Comparison of ENCODE assay signal across 8 mouse cellular contexts in genomic region chr5:29196264-29196658, GRCm38 (mm10). TPM values are rescaled to one million over a fixed set of nuclear protein-coding genes. Genes with fewer than 3 reads are reported as not detected.
DNase-seq lines count a peak whose midpoint lies in the region; ATAC-seq and TF ChIP-seq lines count a peak whose summit lies in the region.

No protein-coding gene starts in this region.

- peak; percentile 36 for ATAC-seq in forebrain, embryonic 14.5 days
- ATAC-seq in liver, embryonic 13.5 days (ENCODE audit: low read depth): no peak

- peak overlapping the region; percentile 71 for H3K4me2 ChIP-seq in forebrain, embryonic 14.5 days (ENCODE audit: low read length)
- H3K4me2 ChIP-seq in liver, embryonic 13.5 days: peak overlapping the region; percentile 76

- H3K79me3 ChIP-seq in C2C12 (ENCODE audit: low read depth): no peaks in the 10 kb centered on the region

- H3K36me3 ChIP-seq in C2C12 (ENCODE audit: control insufficient read depth, insufficient read depth): no peaks in the 10 kb centered on the region
- H3K36me3 ChIP-seq in forebrain, embryonic 14.5 days (ENCODE audit: control insufficient read depth, insufficient read depth, low read length): no peaks in the 10 kb centered on the region
- no peaks in the 10 kb centered on the region for H3K36me3 ChIP-seq in liver, embryonic 13.5 days

- intact Hi-C loops in heart, postnatal 10 days (cut with DNase I): no loop called here

- H3K4me3 ChIP-seq in C2C12 (ENCODE audit: insufficient read depth, poor library complexity, severe bottlenecking): peak overlapping the region; percentile 28
- H3K4me3 ChIP-seq in forebrain, embryonic 14.5 days (ENCODE audit: low read depth, low read length): peak overlapping the region; percentile 57
- peak overlapping the region; percentile 59 for H3K4me3 ChIP-seq in liver, embryonic 13.5 days (replicated peaks)

- H3K9ac ChIP-seq in forebrain, embryonic 14.5 days (ENCODE audit: low read length): peak overlapping the region; percentile 84
- 0 out of 2 replicates have a peak overlapping the region, but pooled peaks have one; percentile 1 for H3K9ac ChIP-seq in liver, embryonic 13.5 days

- peak overlapping the region; percentile 55 for H3K27ac ChIP-seq in forebrain, embryonic 14.5 days (ENCODE audit: low read depth, low read length)
- H3K27ac ChIP-seq in liver, embryonic 13.5 days: no peak overlapping the region

- peaks cover 4% of the 10 kb centered on the region; the same call in 1 of the 2 replicates for H3K4me1 ChIP-seq in forebrain, embryonic 14.5 days (ENCODE audit: control insufficient read depth, insufficient read depth, low read length)
- 0 out of 2 replicates have a peak, but pooled peaks cover 9% of the 10 kb centered on the region for H3K4me1 ChIP-seq in liver, embryonic 13.5 days (replicated peaks)

- WGBS in forebrain, embryonic 14.5 days: 6% methylated on average over 12 of the region's 12 CpGs
- 13% methylated on average over 12 of the region's 12 CpGs for WGBS in liver, embryonic 13.5 days (ENCODE audit: insufficient replicate concordance)

- H3ac ChIP-seq in C2C12 (ENCODE audit: control insufficient read depth, insufficient read length, low read depth): no peak overlapping the region

- DNase-seq in heart, adult 11 months: peak; percentile 81
- DNase-seq in heart, postnatal 10 days: no peak
- DNase-seq in forebrain, embryonic 14.5 days (ENCODE audit: low spot score): no peak
- DNase-seq in liver, embryonic 13.5 days: no peak
- no peak for DNase-seq in adrenal gland, adult 2 months
- DNase-seq in T-cell, adult 2 months (ENCODE audit: low spot score): no peak
- DNase-seq in frontal cortex, postnatal 10 days (ENCODE audit: low spot score in 2 of 2): no peak

- H3K79me2 ChIP-seq in C2C12 (ENCODE audit: control insufficient read depth, insufficient read depth): no peaks in the 10 kb centered on the region

- TF ChIP-seq CTCF in C2C12 (IDR thresholded peaks at IDR 0.05; ENCODE audit: control insufficient read depth, insufficient read depth, insufficient read length): no peak

- no peaks in the 10 kb centered on the region for H3K9me3 ChIP-seq in forebrain, embryonic 14.5 days (replicated peaks; ENCODE audit: control insufficient read depth, low read length)
- H3K9me3 ChIP-seq in liver, embryonic 13.5 days (replicated peaks): no peaks in the 10 kb centered on the region

- H3K27me3 ChIP-seq in C2C12 (ENCODE audit: control insufficient read depth, insufficient read depth, insufficient read length): no peaks in the 10 kb centered on the region
- H3K27me3 ChIP-seq in forebrain, embryonic 14.5 days (replicated peaks; ENCODE audit: control insufficient read depth, insufficient read depth, low read length): no peaks in the 10 kb centered on the region
- H3K27me3 ChIP-seq in liver, embryonic 13.5 days: peaks cover 22% of the 10 kb centered on the region

TF ChIP-seq in C2C12, 6 proteins besides CTCF, POLR2A, EP300 and RAD21:
- no peak for TF ChIP-seq USF1 (IDR thresholded peaks at IDR 0.05; ENCODE audit: low read depth)
- no peak for TF ChIP-seq CEBPB (IDR thresholded peaks at IDR 0.05; ENCODE audit: low read depth)
- TF ChIP-seq MYOG (IDR thresholded peaks at IDR 0.05; ENCODE audit: control insufficient read depth, extremely low read depth, insufficient read length): no peak
- TF ChIP-seq MYOD1 (IDR thresholded peaks at IDR 0.05; ENCODE audit: control insufficient read depth, insufficient read length, low read depth): no peak
- no peak for TF ChIP-seq FOSL1 (IDR thresholded peaks at IDR 0.05; ENCODE audit: insufficient read depth, low read length, poor library complexity, severe bottlenecking)

RNA-seq across cellular contexts. Expression of gene Rnf32, which starts 0.5 kb away (rescaled TPM):
- 1 to 10 TPM in 1 of 2 experiments, under 1 TPM in 1; 0.77 to 1.1 TPM for total RNA-seq in heart, postnatal 10 days (2021)
- 0.48 TPM for polyA plus RNA-seq in C2C12 (2012; fragmentation: generic; extraction: Trizol)
- 17.4 and 19.4 TPM in 2 replicates for polyA plus RNA-seq in forebrain, embryonic 14.5 days (2014; fragmentation: Nextera tagmentation; extraction: Ambion mirVana)
- 0.23 and 0.29 TPM in 2 replicates for polyA plus RNA-seq in liver, embryonic 13.5 days (2015; fragmentation: Nextera tagmentation; extraction: Ambion mirVana)
- total RNA-seq in adrenal gland, adult 2 months (2021): 1 to 10 TPM; 4.7 to 5.4 TPM
- 1.6 and 2.2 TPM in 2 replicates for polyA plus RNA-seq in adrenal gland, adult 2 months (2012; rRNA removed)
